Mouse (Mus musculus) right cerebral cortex, adult 18-20 months (tissue): Measurements from ENCODE around the gene Dolpp1.

ENCODE experiments used
- DNase-seq: peaks from one replicate; pipeline ENCODE4 v3.0.0; 2022; ENCODE audit warnings: mixed read lengths

The Dolpp1 gene

DNA sequence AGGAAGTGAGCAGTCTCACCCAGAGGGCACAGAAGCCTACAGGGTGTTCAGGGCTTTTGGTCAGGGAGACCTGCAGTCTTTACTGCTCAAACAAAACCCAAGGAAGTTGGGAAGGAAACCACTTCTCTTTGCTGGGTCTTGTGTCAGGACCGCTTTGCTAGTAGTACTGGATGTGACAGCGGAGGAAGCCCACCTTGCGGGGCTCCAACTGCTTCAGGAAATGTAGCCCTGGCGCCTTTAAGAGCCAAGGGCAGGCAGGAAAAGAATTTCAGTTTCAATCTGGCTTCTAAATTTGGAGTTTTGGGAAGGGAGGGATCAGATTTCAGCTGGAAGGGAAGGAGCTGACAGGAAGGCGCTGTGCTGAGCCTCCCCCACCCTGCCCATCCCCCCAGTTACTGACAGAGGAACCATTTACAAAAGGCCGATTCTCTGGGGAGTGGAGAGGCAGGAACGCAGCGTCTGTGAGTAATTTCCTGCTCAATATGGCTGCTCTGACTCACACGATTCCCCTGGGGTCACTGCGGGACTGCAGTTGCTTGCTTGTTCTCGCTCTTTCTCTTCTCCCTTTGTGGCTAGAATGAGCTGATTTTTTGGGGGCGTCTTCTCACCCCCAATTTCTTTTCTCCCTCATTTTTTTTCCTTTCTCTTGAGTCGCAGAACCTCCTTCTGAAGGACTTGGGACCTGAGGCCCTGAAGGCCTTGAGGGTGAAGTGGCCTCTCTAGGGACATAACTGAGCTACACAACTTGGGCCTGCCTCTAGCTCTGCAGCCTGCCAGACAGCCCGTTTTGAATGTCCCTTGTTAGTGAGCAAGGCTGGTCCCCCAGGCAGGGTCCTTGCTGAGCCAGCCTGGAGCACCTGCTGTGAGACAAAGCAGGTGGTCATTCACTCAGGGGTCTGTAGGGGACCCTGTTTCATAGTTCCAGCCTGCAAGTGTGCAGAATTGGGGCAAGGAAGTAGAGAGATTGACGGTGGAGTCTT, 49.8 kb downstream of the Dolpp1 start:
- peak; percentile 86 for DNase-seq

DNA sequence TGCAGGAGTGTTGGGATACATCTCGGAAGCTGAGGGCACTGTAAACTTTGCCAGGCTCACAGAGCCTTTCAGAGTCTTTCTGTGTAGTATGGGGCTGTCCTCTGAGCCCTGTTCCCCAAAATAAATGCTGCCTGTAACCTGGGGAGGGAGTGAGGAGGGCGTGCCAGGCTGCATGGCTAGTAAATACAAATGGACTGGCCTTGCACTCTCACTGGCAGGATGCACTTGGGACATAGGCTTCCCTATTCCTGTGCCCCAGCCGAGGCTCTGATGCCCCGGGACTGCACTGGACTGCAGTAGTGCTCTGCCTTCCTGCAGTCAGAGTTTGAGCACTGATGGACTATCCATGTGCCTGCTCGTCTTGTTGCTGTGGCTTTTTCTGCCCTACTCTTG, 50.4 kb downstream of the Dolpp1 start:
- DNase-seq, result no peak

- no peak for DNase-seq
These were observed 51.2 kb downstream of the Dolpp1 start for GRCm38 (mm10) chr2:30443281-30443680.

- no peak for DNase-seq
These were observed 52.0 kb downstream of the Dolpp1 start for GRCm38 (mm10) chr2:30444006-30444405.

GRCm38 (mm10) chr2:30444450-30444849, 52.4 kb downstream of the Dolpp1 start:
- no peak for DNase-seq

DNA sequence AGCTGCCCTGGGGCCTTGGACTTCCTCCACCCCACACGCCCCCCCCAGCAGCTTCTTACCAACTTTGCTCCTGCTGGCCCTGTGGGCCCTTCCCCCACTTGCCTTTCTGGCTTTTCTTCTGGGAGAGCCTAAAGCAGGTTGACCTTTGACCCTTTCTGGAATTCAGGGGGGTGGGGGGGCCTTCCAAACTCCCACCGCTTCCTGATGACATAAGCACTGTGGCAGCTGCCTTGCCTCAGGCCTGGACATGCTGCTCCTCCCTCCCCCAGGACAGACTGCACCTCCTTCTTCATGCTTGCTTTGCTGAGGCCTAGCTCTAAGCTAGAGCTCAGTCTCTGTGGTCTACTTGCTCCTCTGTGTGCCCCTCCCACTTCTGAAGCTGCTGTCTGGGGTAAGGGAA, 53.3 kb downstream of the Dolpp1 start:
- no peak for DNase-seq

DNA sequence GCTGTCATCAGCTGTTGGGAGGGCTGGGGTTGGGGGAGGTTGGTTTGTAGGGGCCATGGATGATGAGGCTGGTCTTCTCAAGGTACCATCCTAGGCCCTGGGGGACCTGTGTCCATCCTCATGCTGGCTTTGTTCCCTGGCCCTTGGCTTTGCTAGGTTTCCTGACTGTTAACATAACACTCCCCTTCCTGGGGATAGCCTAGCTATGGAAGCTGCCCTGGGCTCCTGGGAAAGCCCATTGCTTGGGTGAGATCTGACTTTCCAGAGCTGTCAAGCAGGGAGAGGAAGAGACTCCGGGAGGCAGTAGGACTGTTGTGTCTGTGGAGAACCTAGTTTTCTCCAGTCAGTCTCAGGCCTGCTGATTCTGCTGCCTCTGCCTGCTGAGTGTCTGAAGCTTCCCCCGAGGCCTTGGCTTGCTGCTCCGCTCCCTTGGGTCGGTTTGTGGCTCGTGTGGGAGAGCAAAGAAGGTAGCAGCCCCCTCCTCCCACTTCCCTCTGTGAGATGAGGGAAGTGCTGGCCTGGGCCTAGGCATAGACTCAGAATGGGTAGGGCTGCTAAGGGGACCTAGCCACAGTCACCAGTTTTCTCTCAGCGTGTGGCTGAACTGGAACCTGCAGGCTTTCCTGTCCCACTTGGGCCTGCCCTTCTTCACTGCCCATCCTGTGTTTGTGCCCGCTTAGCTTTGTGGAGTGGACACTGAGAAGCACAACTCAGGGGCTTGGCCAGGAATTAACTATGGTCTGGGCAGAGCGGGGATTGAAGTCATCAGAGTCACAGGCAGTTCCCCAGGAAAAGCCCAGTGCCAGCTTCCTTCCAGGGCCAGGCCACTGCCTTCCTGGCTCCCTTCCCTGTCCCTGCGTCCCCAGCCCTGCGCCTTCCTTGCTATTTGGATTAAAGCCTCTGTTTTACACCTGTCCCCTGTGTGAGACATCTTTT, 55.1 kb downstream of the Dolpp1 start:
- DNase-seq, result no peak

DNA sequence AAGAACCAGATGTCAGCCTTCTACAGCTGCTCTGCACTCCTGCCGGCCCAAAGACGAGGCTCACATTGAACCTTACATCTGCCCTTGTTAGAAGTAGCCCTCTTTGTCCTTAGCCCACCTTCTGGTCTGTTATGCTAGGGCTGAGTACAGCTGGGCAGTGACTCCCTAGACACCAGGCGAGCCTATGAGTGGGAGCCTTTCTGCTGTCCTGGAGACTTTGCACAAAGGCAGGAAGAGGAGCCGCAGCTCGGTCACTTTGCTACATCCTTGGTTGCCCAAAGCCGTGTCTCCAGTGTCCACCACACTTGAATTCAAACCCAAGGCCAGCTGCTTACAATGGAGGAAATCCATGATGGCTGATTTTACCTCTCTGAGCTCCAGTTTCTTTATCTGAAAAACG, 56.3 kb downstream of the Dolpp1 start:
- DNase-seq, result no peak
